Mouse (Mus musculus) liver, embryonic 14.5 days (tissue): ENCODE data around the gene Endog. TPM values are rescaled to one million over a fixed set of nuclear protein-coding genes. Genes with fewer than 3 reads are reported as not detected.

Source experiments
- ATAC-seq: fragments of 200-750 bp; cut with Nextera tagmentation; 2 replicates; pipeline ENCODE4 v1.8.0; 2017; ENCODE audit warnings: moderate number of reproducible peaks, mild to moderate bottlenecking, moderate library complexity; ENCODE audit not compliant: insufficient read depth
- DNase-seq, 3 experiments: peaks; one replicate each; pipeline ENCODE4 v3.0.0-alpha.2; 2012 to 2013; ENCODE audit warnings: low read depth in 3 of 3, low spot score in 3 of 3
- H3K27ac ChIP-seq: fragments of 300-500 bp; sonication (generic); 2 replicates; pipeline ENCODE4 v1.5.1; 2014; ENCODE audit warnings: moderate library complexity, mild to moderate bottlenecking, control low read depth, inconsistent platforms
- H3K27me3 ChIP-seq: fragments of 300-500 bp; sonication (generic); 2 replicates; pipeline ENCODE4 v1.6.1; 2014; ENCODE audit warnings: mild to moderate bottlenecking, low read length, moderate library complexity; ENCODE audit not compliant: control insufficient read depth, insufficient read depth
- H3K36me3 ChIP-seq: fragments of 300-500 bp; sonication (generic); replicated peaks from 2 replicates; pipeline ENCODE4 v1.6.1; 2014; ENCODE audit warnings: low read depth; ENCODE audit not compliant: control insufficient read depth, insufficient read depth
- H3K4me1 ChIP-seq, 2 experiments: fragments of 200-500 bp in 1 of 2; fragments of 300-500 bp in 1 of 2; sonication (generic) in 1 of 2; replicated peaks; 2 replicates each; pipeline ENCODE4 v1.6.1; 2012 to 2014; ENCODE audit warnings: antibody characterized with exemption in 1 of 2, inconsistent platforms in 1 of 2, low read length in 1 of 2; ENCODE audit not compliant: control insufficient read depth in 2 of 2, insufficient read depth in 2 of 2
- H3K4me2 ChIP-seq: fragments of 300-500 bp; sonication (generic); 2 replicates; pipeline ENCODE4 v1.6.1; 2014; ENCODE audit warnings: low read depth, mild to moderate bottlenecking, control low read depth, moderate library complexity
- H3K4me3 ChIP-seq, 2 experiments: fragments of 200-500 bp in 1 of 2; fragments of 300-500 bp in 1 of 2; sonication (generic) in 1 of 2; 2 replicates each; pipeline ENCODE4 v1.5.1; 2012 to 2014; ENCODE audit warnings: low read depth in 2 of 2, low read length in 2 of 2, mild to moderate bottlenecking in 2 of 2, control low read depth in 1 of 2, inconsistent platforms in 1 of 2, moderate library complexity in 1 of 2; ENCODE audit not compliant: insufficient read depth in 1 of 2
- H3K9ac ChIP-seq: fragments of 300-500 bp; sonication (generic); replicated peaks from 2 replicates; pipeline ENCODE4 v1.6.1; 2014; ENCODE audit warnings: mild to moderate bottlenecking, control low read depth, moderate library complexity
- H3K9me3 ChIP-seq: fragments of 300-500 bp; sonication (generic); 2 replicates; pipeline ENCODE4 v1.6.1; 2016; ENCODE audit warnings: low read length, mixed read lengths; ENCODE audit not compliant: control insufficient read depth
- CTCF ChIP-seq: IDR thresholded peaks from 2 replicates; pipeline ENCODE4 v1.5.1; 2016; ENCODE audit warnings: antibody characterized with exemption, low read depth, control low read depth
- EP300 ChIP-seq: IDR thresholded peaks from 2 replicates; pipeline ENCODE4 v1.6.1; 2016; ENCODE audit warnings: antibody characterized with exemption, low read depth
- WGBS: fragments of 180-500 bp; shearing (Covaris S2); extraction: QIAGEN DNeasy Blood & Tissue Kit; methylation state at CpG from one replicate; pipeline ENCODE4 v1.1.7; 2014; ENCODE audit not compliant: insufficient replicate concordance; 5-methylcytosine and 5-hydroxymethylcytosine counted together
- polyA plus RNA-seq, 2 experiments: library from polyadenylated mRNA; depleted of rRNA in 1 of 2; stranded (reverse) in 1 of 2; unstranded in 1 of 2; fragments of >200 nt; fragmentation: Nextera tagmentation in 1 of 2; extraction: Ambion mirVana in 1 of 2; gene quantifications; 2 replicates each; pipeline versions ENCODE4 v1.2.1 to v1.2.3; 2012 to 2014

Gene Endog
- polyA plus RNA-seq, 2 experiments, result 11.9 to 20.3 TPM

- Histone ChIP-seq H3K27me3 (no peaks in the 10 kb centered on the region), H3K9me3 (peaks cover 10% of the 10 kb centered on the region), H3K36me3 (no peaks in the 10 kb centered on the region), H3K9ac (no peak overlapping the region), H3K4me2 (no peak overlapping the region), H3K4me3 (no peak overlapping the region), H3K4me1 (no peaks in the 10 kb centered on the region), H3K27ac (no peak overlapping the region)
- TF ChIP-seq EP300, result no peak
- no peak for TF ChIP-seq CTCF
- ATAC-seq (no peak), DNase-seq (no peak)
- WGBS, result 54% methylated on average over 9 of the region's 9 CpGs
Observed at GRCm38 (mm10) chr2:30164340-30164932, 6.9 kb upstream of the Endog start.

- no peak for DNase-seq
- TF ChIP-seq CTCF (peak; percentile 41; the same call in 1 of the 2 replicates), EP300 (no peak)
- Histone ChIP-seq H3K4me1 (no peaks in the 10 kb centered on the region), H3K36me3 (no peaks in the 10 kb centered on the region), H3K27me3 (no peaks in the 10 kb centered on the region), H3K9me3 (peaks cover 10% of the 10 kb centered on the region), H3K27ac (no peak overlapping the region), H3K4me2 (no peak overlapping the region), H3K9ac (no peak overlapping the region), H3K4me3 (no peak overlapping the region)
- no peak for ATAC-seq
- WGBS, result 42% methylated on average over 4 of the region's 4 CpGs
Observed at GRCm38 (mm10) chr2:30166677-30167076, 4.6 kb upstream of the Endog start.

GRCm38 (mm10) chr2:30171997-30172382 lies 697 bp downstream of the Endog start:
- peak overlapping the region; percentile 88 for H3K4me2 ChIP-seq
- H3K36me3 ChIP-seq, result peaks cover 23% of the 10 kb centered on the region
- H3K9ac ChIP-seq, result peak overlapping the region; percentile 50
- no peaks in the 10 kb centered on the region for H3K27me3 ChIP-seq
- peak overlapping the region; percentile 56 to 58 for H3K4me3 ChIP-seq
- no peak overlapping the region for H3K27ac ChIP-seq
- DNase-seq (no peak), ATAC-seq (no peak)
- TF ChIP-seq CTCF, result no peak
- H3K9me3 ChIP-seq, result peaks cover 1% of the 10 kb centered on the region
- peaks cover 0 to 2% of the 10 kb centered on the region in 2 experiments; a peak in 3 of 4 replicates for H3K4me1 ChIP-seq
- 2% methylated on average over 19 of the region's 19 CpGs for WGBS

- Histone ChIP-seq H3K9ac (no peak overlapping the region), H3K36me3 (peaks cover 23% of the 10 kb centered on the region), H3K27ac (no peak overlapping the region), H3K27me3 (no peaks in the 10 kb centered on the region), H3K4me1 (peaks cover 5 to 6% of the 10 kb centered on the region in 2 experiments; a peak in 3 of 4 replicates), H3K4me2 (no peak overlapping the region), H3K4me3 (no peak overlapping the region), H3K9me3 (no peaks in the 10 kb centered on the region; the same call in 1 of the 2 replicates)
- ATAC-seq, result no peak
- WGBS, result 93% methylated on average over 20 of the region's 20 CpGs
- TF ChIP-seq EP300, result no peak
- TF ChIP-seq CTCF, result no peak
- no peak for DNase-seq
Observed at GRCm38 (mm10) chr2:30173541-30174240, 2.4 kb downstream of the Endog start.

- Histone ChIP-seq H3K9ac (no peak overlapping the region), H3K27ac (no peak overlapping the region), H3K4me2 (no peak overlapping the region), H3K4me3 (no peak overlapping the region), H3K27me3 (no peaks in the 10 kb centered on the region), H3K9me3 (no peaks in the 10 kb centered on the region; the same call in 1 of the 2 replicates), H3K36me3 (peaks cover 23% of the 10 kb centered on the region), H3K4me1 (peaks cover 5 to 6% of the 10 kb centered on the region in 2 experiments; a peak in 3 of 4 replicates)
- ATAC-seq, result no peak
- TF ChIP-seq EP300, result no peak
- peak; percentile 68 for TF ChIP-seq CTCF
- DNase-seq, result no peak
- 77% methylated on average over 8 of the region's 8 CpGs for WGBS
Observed at GRCm38 (mm10) chr2:30175897-30176296, 4.6 kb downstream of the Endog start.
